Mouse (Mus musculus): ENCODE measurements around the gene Pax6.

The Pax6 gene

GRCm38 (mm10) chr2:105668271-105669270 is at the start of gene Pax6:
Gene Pax6 (plus strand): TSS chr2:105668900.
- in situ Hi-C loops (cut with MboI, MseI) = loop anchor here (5.0 kb wide), 1 partner anchor 541 kb away; the partner anchor contains the start of gene Wt1

- in situ Hi-C loops (cut with MboI, MseI) = no loop called here
Observed at GRCm38 (mm10) chr2:105648933-105649332, 19.8 kb upstream of the Pax6 start.

DNA sequence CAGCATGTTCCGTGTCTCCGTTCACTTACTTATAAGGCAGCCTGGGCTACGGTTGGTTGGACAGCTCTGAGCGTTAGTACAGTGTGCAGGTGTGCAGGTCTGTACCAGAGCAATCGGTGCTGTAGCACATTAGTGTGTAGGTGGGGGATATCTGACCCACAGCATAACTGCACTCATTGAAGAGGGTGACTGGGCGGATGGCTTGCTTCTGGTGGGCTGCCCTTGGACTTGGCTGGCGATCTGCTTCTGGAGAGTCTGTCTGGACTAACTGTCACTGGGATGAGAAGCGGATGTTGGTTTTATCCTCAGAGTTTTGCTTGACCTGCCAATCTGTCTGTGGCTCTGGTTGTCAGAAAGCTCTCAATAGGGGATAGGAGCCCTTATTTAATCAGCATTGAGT is 12.2 kb upstream of the Pax6 start:
- in situ Hi-C loops (cut with MboI, MseI) = no loop called here

DNA sequence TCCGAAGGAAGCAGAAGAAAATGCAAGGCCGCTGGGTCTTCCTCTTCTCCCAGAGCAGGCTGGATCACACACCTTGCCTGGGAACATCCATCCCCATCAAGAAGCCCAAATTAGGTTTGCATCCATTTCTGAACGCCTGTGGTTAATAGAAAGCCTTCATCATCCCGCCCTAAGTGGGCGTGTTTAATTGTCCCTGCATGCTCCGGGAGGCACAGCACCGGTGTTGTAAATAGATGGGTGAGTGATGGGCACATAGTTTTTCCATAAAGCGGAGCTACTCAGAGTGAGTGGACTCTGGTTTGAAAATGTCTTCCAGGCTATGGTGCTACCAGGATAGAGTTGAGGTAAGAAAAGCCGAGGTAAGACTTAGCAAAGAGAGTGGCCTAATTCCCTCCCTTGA is 9.3 kb upstream of the Pax6 start:
- in situ Hi-C loops (cut with MboI, MseI) = no loop called here

DNA sequence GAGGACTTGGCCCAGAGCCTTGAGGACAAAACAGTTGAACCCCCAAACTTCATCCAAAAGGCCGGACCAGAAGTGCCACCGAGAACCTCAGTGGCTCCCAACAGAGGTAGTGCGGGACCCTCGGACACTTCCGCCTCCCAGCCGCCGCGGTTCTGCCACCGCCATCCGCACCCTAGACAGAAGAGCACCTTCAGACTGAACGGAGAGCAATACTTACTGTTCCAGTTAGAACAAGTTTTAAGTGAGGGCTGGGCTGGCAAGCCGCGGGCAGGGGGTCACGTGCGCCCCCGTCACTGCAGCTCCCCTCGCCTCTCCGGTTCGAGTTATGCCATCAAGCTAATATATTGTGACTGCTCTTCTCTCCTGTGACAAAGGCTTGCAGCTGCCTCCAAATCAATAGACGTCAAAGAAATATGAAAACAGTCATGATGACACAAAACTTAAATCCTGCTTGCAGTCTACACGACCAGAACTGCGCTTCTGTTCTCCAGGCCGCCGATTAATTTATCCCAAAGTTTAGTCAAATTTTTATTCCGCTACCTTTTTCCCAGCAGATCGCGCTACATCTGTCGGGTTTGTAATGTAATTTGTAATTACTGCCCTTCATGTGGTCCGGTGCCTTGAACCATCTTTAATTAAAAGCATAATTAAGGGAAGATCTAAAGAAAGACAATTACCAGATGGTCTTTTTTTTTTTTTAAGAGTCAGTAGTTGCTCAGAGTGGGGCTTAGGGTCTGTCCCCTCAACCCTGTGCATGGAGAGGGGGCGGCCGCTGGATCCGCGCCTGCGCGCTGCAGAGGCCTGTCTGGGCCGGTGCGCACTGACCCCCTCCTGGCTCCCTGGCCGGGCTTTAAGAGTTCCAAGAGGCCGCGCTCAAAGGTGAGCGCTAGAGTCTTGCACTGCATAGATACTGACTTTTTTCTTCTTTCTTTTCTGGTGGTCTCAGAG is 8.5 kb upstream of the Pax6 start:
- in situ Hi-C loops (cut with MboI, MseI) = no loop called here

DNA sequence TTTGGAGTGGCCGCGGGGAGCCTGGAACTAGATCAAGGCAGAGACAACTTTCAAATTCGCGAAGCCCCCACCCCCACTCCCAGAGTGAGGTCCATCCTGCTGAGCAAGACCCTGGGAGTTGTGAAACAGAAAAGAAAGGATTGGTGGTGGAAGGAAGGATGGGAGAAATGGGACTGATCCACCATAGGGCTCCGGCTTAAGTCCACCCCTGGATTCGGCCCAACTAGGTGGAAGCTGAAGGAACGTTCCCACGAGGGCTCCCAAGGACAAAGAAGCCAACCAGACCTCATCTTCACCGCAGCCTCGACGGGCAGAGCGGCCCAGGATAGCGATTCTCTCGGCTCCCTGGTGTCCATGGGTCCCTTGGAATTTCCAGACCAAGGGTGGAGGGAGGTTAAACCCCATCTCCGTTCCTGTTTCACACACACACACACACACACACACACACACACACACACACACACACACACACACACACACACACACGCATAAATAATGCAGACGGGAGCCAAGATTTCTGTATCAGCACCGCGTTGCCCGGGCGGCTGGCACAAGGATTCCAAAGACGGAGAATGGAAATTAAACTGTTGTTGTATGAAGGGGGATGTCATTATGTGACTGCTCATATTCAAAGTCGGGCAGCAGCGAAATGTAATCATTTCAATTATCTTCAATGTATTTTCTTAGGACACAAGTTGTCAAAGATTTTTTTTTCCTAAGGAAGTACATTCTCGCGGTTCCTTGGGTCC is 7.7 kb upstream of the Pax6 start:
- in situ Hi-C loops (cut with MboI, MseI) = no loop called here

DNA sequence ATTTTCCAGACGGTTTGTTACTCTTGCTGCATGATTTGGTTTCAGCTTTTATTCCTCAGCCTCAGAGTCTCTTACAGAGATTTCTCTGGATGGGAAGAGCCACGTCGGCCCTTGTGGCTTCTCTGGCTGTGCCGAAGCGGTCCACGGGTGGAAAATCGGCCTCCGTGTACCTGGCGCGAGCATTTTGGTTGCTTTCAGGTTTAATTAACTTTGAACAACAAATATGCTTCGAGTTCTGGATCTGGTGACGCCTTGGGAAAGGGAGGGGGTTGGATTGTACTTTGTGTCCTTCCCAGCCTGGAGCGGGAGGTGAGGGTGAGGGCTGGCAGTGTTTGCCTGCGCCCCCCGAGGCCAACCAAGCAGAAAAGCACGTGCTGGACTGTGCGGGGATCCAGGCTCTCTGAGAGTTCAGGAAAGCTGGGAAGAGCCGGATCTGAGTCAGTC is 7.1 kb upstream of the Pax6 start:
- in situ Hi-C loops (cut with MboI, MseI) = no loop called here

DNA sequence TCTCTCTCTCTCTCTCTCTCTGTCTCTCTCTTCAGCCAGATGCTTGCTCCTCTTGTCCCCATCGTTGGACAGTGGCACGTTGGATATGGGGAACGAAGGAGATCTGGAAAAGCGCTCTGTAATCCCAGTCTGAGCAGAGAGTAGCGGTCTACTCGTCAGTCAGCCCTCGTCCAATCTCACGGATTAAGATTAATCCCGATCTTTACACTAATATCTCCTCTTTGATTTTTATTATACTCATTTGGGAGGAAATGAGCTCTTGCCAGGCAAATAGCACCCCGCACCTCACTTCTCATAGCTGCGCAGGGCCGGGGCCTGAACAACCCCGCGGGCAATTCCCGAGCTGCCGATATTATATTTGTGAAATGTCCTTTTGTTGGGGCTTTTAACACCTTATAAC is 6.6 kb upstream of the Pax6 start:
- in situ Hi-C loops (cut with MboI, MseI) = no loop called here

- in situ Hi-C loops (cut with MboI, MseI) = no loop called here
Observed at GRCm38 (mm10) chr2:105662606-105663005, 6.1 kb upstream of the Pax6 start.

GRCm38 (mm10) chr2:105663101-105663511 is 5.6 kb upstream of the Pax6 start:
- in situ Hi-C loops (cut with MboI, MseI) = no loop called here

DNA sequence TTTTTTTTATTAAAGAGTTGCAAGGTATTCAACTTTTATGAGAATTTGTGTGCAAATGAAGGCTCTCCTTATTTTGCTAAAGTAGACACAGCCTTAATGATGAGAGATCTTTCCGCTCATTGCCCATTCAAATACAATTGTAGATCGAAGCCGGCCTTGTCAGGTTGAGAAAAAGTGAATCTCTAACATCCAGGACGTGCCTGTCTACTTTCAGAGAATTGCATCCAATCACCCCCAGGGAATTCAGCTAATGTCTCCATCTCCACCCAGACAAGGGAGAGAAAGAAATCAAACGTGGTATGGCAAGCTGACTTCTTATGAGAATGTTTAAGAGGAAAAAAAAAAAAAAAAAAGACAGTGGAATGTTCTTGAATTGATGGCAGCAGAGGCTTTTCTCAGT is 3.7 kb upstream of the Pax6 start:
- in situ Hi-C loops (cut with MboI, MseI) = loop anchor here (5.0 kb wide), 1 partner anchor 538 kb away; the partner anchor contains the start of gene Wt1

- in situ Hi-C loops (cut with MboI, MseI) = loop anchor here (5.0 kb wide), 1 partner anchor 538 kb away; the partner anchor contains the start of gene Wt1
Observed at GRCm38 (mm10) chr2:105665491-105666250, 3.0 kb upstream of the Pax6 start.

- in situ Hi-C loops (cut with MboI, MseI) = loop anchor here (5.0 kb wide), 1 partner anchor 539 kb away; the partner anchor contains the start of gene Wt1
Observed at GRCm38 (mm10) chr2:105666331-105666730, 2.4 kb upstream of the Pax6 start.

- in situ Hi-C loops (cut with MboI, MseI) = loop anchor here (5.0 kb wide), 1 partner anchor 540 kb away; the partner anchor contains the start of gene Wt1
Observed at GRCm38 (mm10) chr2:105666763-105667625, 1.7 kb upstream of the Pax6 start.

DNA sequence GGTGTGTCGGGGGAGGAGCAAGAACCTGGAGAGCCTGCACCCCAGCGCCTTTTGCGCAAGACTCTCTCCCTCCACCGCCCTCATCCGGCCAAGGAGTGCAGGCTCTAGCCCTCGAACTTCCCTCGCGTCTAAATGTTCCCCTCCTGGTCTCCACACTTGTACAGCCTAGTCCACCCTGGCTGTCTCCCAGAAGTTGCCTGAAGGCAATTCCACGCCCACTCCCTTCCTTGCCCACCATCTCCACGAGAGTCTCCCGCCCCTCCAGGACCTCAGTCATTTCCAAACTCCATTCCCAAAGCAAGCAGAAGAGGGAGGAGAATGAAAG is 1.1 kb upstream of the Pax6 start:
- in situ Hi-C loops (cut with MboI, MseI) = loop anchor here (5.0 kb wide), 1 partner anchor 540 kb away; the partner anchor contains the start of gene Wt1

- in situ Hi-C loops (cut with MboI, MseI) = loop anchor here (5.0 kb wide), 1 partner anchor 542 kb away; the partner anchor contains the start of gene Wt1
Observed at GRCm38 (mm10) chr2:105669371-105669861, 716 bp downstream of the Pax6 start.

GRCm38 (mm10) chr2:105669881-105670730 is 1.4 kb downstream of the Pax6 start:
- in situ Hi-C loops (cut with MboI, MseI) = loop anchor here (5.0 to 10.0 kb wide), 2 partner anchors 235 to 543 kb away; partner anchors contain the start of genes Elp4, Immp1l and Wt1

GRCm38 (mm10) chr2:105670731-105671095 is 2.0 kb downstream of the Pax6 start:
- in situ Hi-C loops (cut with MboI, MseI) = loop anchor here (10.0 kb wide), 1 partner anchor 234 kb away; the partner anchor contains the start of genes Elp4 and Immp1l

Data from T-helper 2 cell (primary cell).